Mouse (Mus musculus) B cell, adult (primary cell): ENCODE measurements around the gene Prss41. TPM values are rescaled to one million over a fixed set of nuclear protein-coding genes. Genes with fewer than 3 reads are reported as not detected.

ENCODE experiments used
- total RNA-seq: library from RNA; stranded (reverse); gene quantifications from 4 replicates; pipeline ENCODE4 v1.2.4, GENCODE M21; 2023; ENCODE audit not compliant: inconsistent age

Gene Prss41
- total RNA-seq, result 0.69 TPM in 1 of 4 replicates, not detected in the others

DNA sequence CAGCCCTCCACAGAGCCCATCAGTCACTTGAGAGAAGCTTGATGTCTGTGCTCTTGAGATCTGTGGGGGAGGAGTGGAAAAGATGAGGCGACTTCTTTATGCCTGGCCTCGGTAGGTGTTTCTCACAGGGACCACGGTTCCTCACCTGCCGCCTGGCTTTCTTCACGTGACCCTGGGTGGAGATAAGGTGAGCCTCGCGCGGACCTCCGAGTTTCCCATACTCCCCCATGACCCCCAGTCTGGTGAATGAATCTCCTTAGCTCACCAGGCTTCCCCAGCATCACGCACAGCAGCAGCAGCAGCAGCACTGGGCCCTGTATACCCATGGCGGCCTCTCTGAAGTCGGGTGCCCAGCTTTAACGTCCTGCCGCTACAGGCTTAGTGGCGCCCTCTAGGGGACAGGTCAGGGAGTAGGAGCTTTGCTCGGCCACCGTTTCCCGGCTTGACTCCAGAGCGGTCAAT is at the start of gene Prss41, which contains the start of gene Prss32:
Gene Prss41, minus strand, starts transcription at position 361 of the 462 bp plus-strand sequence.
Gene Prss32, plus strand, starts transcription at position 44 of the 462 bp plus-strand sequence.

DNA sequence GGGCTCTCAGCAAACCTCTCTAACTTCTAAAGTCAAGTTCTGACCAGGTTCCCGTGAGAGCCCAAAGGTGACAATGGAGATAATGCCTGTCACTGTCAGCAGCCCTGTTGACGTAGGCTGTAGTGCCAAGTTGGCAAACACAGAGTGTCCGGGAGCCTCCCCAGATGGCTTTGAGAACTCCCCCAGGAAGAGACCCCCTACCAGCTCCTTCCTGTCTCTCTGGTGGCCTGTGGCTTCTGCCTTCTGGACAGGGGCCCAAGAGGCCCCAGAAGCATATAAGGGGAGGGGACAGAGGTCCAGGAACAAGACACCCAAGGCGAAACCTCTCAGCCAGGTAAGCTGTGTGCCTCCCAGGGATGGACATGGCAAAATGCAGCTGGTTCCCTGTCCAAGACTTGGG is 36.6 kb upstream of the Prss41 start, which contains the start of the genes Dcpp1 and Dcpp2:
Gene Dcpp1, plus strand, starts transcription at position 301 of the 400 bp plus-strand sequence.
Gene Dcpp2, plus strand, starts transcription at position 305 of the 400 bp plus-strand sequence.

DNA sequence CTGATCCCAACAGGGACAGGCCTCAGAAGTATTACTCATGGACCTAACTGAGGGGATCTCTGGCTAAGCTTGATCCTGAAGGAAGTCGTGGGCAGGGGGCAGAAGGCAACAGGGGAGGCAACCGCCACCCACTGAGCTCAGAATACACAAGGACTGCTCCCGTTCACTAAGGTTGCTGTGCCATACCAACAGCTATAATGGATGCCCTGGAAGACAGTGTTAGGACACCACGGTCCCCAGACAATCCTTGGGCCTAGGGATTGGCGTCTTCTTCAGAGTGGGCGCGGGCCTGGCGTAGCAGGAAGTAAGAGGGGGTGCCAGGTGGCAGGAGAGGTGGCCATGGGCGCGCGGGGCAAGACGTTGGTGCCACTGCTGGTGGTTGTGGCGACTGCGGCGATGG is 23.8 kb upstream of the Prss41 start, which contains the start of gene Prss21:
Gene Prss21, plus strand, starts transcription at position 301 of the 400 bp plus-strand sequence.

DNA sequence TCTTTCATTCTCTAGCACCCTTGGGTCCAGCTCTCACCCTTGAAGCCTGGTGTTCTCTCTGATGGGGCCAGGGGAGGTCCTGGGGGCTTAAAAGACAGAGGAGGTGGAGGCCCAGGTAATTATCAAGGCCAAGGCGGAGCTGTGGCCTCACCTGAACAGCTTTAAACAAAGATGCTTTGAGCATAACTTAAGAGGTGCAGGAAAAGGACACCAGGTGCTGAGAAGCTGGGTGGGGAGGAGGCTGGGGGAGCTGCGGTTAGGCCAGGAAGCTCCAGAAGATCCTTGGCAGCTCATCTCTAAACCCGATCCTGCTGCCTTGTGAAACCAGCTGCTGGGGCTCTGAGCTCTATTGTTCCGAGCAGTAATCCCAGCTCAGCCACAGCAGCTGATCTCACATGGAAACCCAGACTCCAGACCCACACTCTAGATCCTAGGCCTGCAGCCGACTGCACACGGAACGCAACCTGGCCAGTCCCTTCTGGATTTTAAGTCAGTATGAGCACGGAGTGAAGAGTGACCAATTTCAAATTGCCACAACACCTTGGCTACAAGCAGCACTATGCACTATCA is 7.9 kb downstream of the Prss41 start, which contains the start of gene Prss33:
Gene Prss33, minus strand, starts transcription at position 51 of the 570 bp plus-strand sequence.

DNA sequence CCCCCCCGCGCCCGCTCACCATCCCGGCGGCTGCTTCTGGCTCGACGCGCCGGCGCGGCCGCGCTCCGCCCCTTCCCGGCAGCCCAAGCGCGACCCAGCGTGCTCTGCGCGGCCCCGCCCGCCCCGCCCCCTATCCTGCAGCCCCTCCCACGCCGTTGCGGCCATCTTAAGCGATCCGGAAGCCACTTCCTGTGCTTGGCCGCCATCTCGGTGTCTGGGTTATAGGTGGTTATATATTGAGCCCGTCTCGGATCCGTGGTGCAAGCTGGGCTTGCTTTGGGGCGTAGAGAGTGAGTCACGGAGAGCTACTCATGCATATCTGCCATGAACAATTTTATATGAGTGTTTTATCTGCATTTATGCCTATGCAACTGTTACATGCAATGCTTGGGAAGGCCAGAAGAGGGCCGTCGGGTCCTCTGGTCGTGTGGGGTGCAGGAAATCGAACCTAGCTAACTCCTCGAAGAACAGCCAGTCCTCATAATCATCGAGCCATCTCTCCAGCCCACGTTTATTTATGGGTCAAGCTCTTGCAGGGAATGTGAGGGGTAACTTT is 14.8 kb downstream of the Prss41 start, which contains the start of gene Elob:
Gene Elob, minus strand, starts transcription at position 73 of the 556 bp plus-strand sequence.

DNA sequence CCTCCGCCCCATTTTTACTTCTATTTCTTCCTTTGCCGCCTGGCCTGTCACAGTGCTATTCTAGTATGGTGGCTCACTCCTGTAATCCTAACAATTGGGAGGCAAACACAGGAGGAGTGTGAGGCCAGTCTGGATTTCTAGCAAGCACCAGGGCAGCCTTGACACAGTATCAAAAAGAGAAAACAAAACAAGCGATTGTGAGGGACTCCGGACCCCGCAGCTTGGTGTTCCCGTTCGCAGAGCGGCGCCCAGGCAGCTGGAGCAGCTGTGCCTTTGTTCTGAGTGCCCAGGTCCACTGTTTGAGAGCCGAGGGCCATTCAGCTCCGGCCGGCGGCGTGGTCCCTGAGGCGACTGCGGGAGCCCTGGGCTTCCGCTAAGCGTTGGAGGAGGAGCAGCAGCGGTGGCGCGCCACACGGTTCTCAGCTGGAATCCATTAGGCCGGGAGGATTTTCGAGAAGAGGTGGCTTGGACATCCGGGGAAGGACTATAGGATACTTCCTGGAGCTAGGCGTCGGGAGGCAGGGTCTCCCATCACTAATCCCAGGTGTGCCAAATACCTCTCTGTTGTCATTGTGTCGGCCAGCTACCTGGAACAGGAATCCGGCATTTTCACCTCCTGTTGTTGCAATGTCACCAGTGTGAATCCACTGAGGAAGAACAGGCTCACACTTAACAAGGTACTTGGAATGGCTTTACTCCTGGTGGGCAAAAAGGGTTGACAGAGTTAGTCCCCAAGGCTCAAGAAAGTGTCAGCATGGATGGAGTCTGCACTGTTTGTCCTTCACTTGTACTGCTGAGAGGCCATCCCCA is 53.5 kb downstream of the Prss41 start, which contains the start of gene Srrm2:
Gene Srrm2, plus strand, starts transcription at position 264 of the 810 bp plus-strand sequence.

Other genes starting within 250 kb of the Prss41 start
- 0.24 TPM in 1 of 4 replicates, not detected in the others for gene Zfp13, start 244.7 kb downstream of the Prss41 start, total RNA-seq
- gene Zscan10, start 243.3 kb downstream of the Prss41 start, total RNA-seq, result not detected in 4 replicates
- gene Mmp25, start 198.9 kb downstream of the Prss41 start, total RNA-seq, result not detected in 4 replicates
- not detected in 4 replicates for gene Bicdl2, start 183.7 kb downstream of the Prss41 start, total RNA-seq
- 36.1 to 48.9 TPM (median 40.8 TPM) in 4 replicates for gene Hcfc1r1, start 170.6 kb downstream of the Prss41 start, total RNA-seq
- gene Thoc6, start 170.3 kb downstream of the Prss41 start, total RNA-seq, result 23.9 to 33.5 TPM (median 27.0 TPM) in 4 replicates
- gene Tnfrsf12a, start 166.7 kb downstream of the Prss41 start, total RNA-seq, result 8.7 to 13.8 TPM (median 11.7 TPM) in 4 replicates
- not detected in 4 replicates for gene Cldn6, start 164.9 kb downstream of the Prss41 start, total RNA-seq
- not detected in 4 replicates for gene Cldn9, start 160.1 kb downstream of the Prss41 start, total RNA-seq
- not detected in 4 replicates for gene 1520401A03Rik, start 121.4 kb downstream of the Prss41 start, total RNA-seq
- 32.8 to 35.4 TPM (median 33.4 TPM) in 4 replicates for gene Pkmyt1, start 117.8 kb downstream of the Prss41 start, total RNA-seq
- gene Paqr4, start 103.3 kb downstream of the Prss41 start, total RNA-seq, result 0.27 to 0.67 TPM (median 0.48 TPM) in 4 replicates
- not detected in 4 replicates for gene Kremen2, start 98.3 kb downstream of the Prss41 start, total RNA-seq
- gene Flywch1, start 72.6 kb downstream of the Prss41 start, total RNA-seq, result 24.2 to 32.5 TPM (median 29.5 TPM) in 4 replicates
- gene Flywch2, start 58.1 kb downstream of the Prss41 start, total RNA-seq, result 0.81 TPM in 1 of 4 replicates, not detected in the others
- 1,187 to 1,326 TPM (median 1,293 TPM) in 4 replicates for gene Srrm2, start 53.6 kb downstream of the Prss41 start, total RNA-seq
- gene Elob, start 15.0 kb downstream of the Prss41 start, total RNA-seq, result 159 to 201 TPM (median 175 TPM) in 4 replicates
- not detected in 4 replicates for gene Prss33, start 8.1 kb downstream of the Prss41 start, total RNA-seq
- not detected in 4 replicates for gene Prss32, start 317 bp downstream of the Prss41 start, total RNA-seq
- not detected in 4 replicates for gene Prss21, start 23.9 kb upstream of the Prss41 start, total RNA-seq
- not detected in 4 replicates for gene Dcpp1, start 36.7 kb upstream of the Prss41 start, total RNA-seq
- gene Dcpp2, start 36.7 kb upstream of the Prss41 start, total RNA-seq, result not detected in 4 replicates
- gene Dcpp3, start 73.3 kb upstream of the Prss41 start, total RNA-seq, result not detected in 4 replicates
- gene Sbp, start 97.5 kb upstream of the Prss41 start, total RNA-seq, result not detected in 4 replicates
- not detected in 4 replicates for gene Sbpl, start 111.1 kb upstream of the Prss41 start, total RNA-seq
- not detected in 4 replicates for gene Prss30, start 136.4 kb upstream of the Prss41 start, total RNA-seq
- gene Prss22, start 153.9 kb upstream of the Prss41 start, total RNA-seq, result not detected in 4 replicates
- not detected in 4 replicates for gene Prss27, start 194.0 kb upstream of the Prss41 start, total RNA-seq
- 28.2 to 33.1 TPM (median 30.9 TPM) in 4 replicates for gene Kctd5, start 229.3 kb upstream of the Prss41 start, total RNA-seq